Mouse (Mus musculus) liver, embryonic 14.5 days (tissue): ENCODE results near the gene Hgd. TPM values are rescaled to one million over a fixed set of nuclear protein-coding genes. Genes with fewer than 3 reads are reported as not detected.
A peak's percentile ranks its signal among the peaks of the same experiment; 100 is the strongest.

Experiments used
- ATAC-seq: fragments of 200-750 bp; cut with Nextera tagmentation; 2 replicates; pipeline ENCODE4 v1.8.0; 2017; ENCODE audit warnings: moderate number of reproducible peaks, mild to moderate bottlenecking, moderate library complexity; ENCODE audit not compliant: insufficient read depth
- DNase-seq, 3 experiments: peaks; one replicate each; pipeline ENCODE4 v3.0.0-alpha.2; 2012 to 2013; ENCODE audit warnings: low read depth in 3 of 3, low spot score in 3 of 3
- H3K27ac ChIP-seq: fragments of 300-500 bp; sonication (generic); 2 replicates; pipeline ENCODE4 v1.5.1; 2014; ENCODE audit warnings: moderate library complexity, mild to moderate bottlenecking, control low read depth, inconsistent platforms
- H3K27me3 ChIP-seq: fragments of 300-500 bp; sonication (generic); 2 replicates; pipeline ENCODE4 v1.6.1; 2014; ENCODE audit warnings: mild to moderate bottlenecking, low read length, moderate library complexity; ENCODE audit not compliant: control insufficient read depth, insufficient read depth
- H3K36me3 ChIP-seq: fragments of 300-500 bp; sonication (generic); replicated peaks from 2 replicates; pipeline ENCODE4 v1.6.1; 2014; ENCODE audit warnings: low read depth; ENCODE audit not compliant: control insufficient read depth, insufficient read depth
- H3K4me1 ChIP-seq, 2 experiments: fragments of 200-500 bp in 1 of 2; fragments of 300-500 bp in 1 of 2; sonication (generic) in 1 of 2; replicated peaks; 2 replicates each; pipeline ENCODE4 v1.6.1; 2012 to 2014; ENCODE audit warnings: antibody characterized with exemption in 1 of 2, inconsistent platforms in 1 of 2, low read length in 1 of 2; ENCODE audit not compliant: control insufficient read depth in 2 of 2, insufficient read depth in 2 of 2
- H3K4me2 ChIP-seq: fragments of 300-500 bp; sonication (generic); 2 replicates; pipeline ENCODE4 v1.6.1; 2014; ENCODE audit warnings: low read depth, mild to moderate bottlenecking, control low read depth, moderate library complexity
- H3K4me3 ChIP-seq, 2 experiments: fragments of 200-500 bp in 1 of 2; fragments of 300-500 bp in 1 of 2; sonication (generic) in 1 of 2; 2 replicates each; pipeline ENCODE4 v1.5.1; 2012 to 2014; ENCODE audit warnings: low read depth in 2 of 2, low read length in 2 of 2, mild to moderate bottlenecking in 2 of 2, control low read depth in 1 of 2, inconsistent platforms in 1 of 2, moderate library complexity in 1 of 2; ENCODE audit not compliant: insufficient read depth in 1 of 2
- H3K9ac ChIP-seq: fragments of 300-500 bp; sonication (generic); replicated peaks from 2 replicates; pipeline ENCODE4 v1.6.1; 2014; ENCODE audit warnings: mild to moderate bottlenecking, control low read depth, moderate library complexity
- H3K9me3 ChIP-seq: fragments of 300-500 bp; sonication (generic); 2 replicates; pipeline ENCODE4 v1.6.1; 2016; ENCODE audit warnings: low read length, mixed read lengths; ENCODE audit not compliant: control insufficient read depth
- CTCF ChIP-seq: IDR thresholded peaks from 2 replicates; pipeline ENCODE4 v1.5.1; 2016; ENCODE audit warnings: antibody characterized with exemption, low read depth, control low read depth
- EP300 ChIP-seq: IDR thresholded peaks from 2 replicates; pipeline ENCODE4 v1.6.1; 2016; ENCODE audit warnings: antibody characterized with exemption, low read depth
- WGBS: fragments of 180-500 bp; shearing (Covaris S2); extraction: QIAGEN DNeasy Blood & Tissue Kit; methylation state at CpG from one replicate; pipeline ENCODE4 v1.1.7; 2014; ENCODE audit not compliant: insufficient replicate concordance; 5-methylcytosine and 5-hydroxymethylcytosine counted together
- polyA plus RNA-seq, 2 experiments: library from polyadenylated mRNA; depleted of rRNA in 1 of 2; stranded (reverse) in 1 of 2; unstranded in 1 of 2; fragments of >200 nt; fragmentation: Nextera tagmentation in 1 of 2; extraction: Ambion mirVana in 1 of 2; gene quantifications; 2 replicates each; pipeline versions ENCODE4 v1.2.1 to v1.2.3; 2012 to 2014

Gene Hgd
- polyA plus RNA-seq (2012; rRNA removed) (20.3 and 21.3 TPM in 2 replicates), polyA plus RNA-seq (2014; fragmentation: Nextera tagmentation; extraction: Ambion mirVana) (32.7 and 34.6 TPM in 2 replicates)

DNA sequence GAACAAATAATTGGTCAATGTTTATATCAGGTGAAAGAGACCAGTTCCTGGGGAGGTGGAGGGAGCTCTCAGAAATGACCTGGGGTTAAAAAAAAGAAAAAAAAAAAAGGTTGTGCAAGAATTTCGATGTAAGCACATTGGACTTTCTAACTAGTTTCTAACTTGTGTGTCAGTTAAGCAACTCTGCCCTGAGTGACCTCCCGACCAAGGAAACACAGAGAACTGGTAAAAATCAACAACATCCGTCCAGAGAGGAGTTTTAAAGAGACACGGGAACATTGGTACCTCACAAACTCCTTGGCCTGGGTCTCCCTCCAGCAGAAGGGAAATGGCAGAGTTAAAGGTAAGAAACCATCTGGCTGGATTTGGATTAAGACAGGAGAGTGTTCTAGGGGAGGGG, at the start of gene Hgd:
Gene Hgd (plus strand): TSS at position 160 of the 400 bp plus-strand sequence.
- peak within 1 kb of the TSS; percentile 30 to 47 for H3K4me3 ChIP-seq
- ATAC-seq: peak; percentile 56; the same call in 1 of the 2 replicates

DNA sequence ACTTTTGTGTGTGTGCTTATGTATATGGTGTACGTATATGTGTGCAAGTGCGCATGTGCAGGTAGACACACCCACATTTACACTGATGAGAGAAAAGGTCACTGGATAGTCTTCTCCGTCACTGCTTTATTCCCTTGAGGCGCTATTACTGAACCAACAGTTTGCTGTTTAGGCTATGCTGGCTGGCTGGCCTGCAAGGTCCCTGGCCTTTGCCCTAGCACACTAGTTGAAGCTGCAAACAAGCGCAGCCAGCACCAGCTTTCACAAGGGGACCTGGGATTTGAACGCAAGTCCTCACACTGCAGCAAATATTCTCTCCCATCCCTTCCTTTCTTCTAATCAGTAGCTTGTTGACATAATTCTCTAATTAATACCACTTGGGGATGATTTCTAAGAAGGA, 49.8 kb upstream of the Hgd start:
- Histone ChIP-seq H3K36me3 (peaks cover under 1% of the 10 kb centered on the region; the same call in 1 of the 2 replicates), H3K4me2 (no peak overlapping the region), H3K27me3 (no peaks in the 10 kb centered on the region), H3K9ac (no peak overlapping the region), H3K27ac (no peak overlapping the region), H3K4me3 (no peak overlapping the region), H3K9me3 (no peaks in the 10 kb centered on the region), H3K4me1 (peaks cover 5 to 9% of the 10 kb centered on the region in 2 experiments; a peak in 3 of 4 replicates)
- 78% methylated on average over 6 of the region's 6 CpGs for WGBS
- DNase-seq (no peak), ATAC-seq (peak; percentile 35; the same call in 1 of the 2 replicates)
- TF ChIP-seq CTCF (no peak), EP300 (no peak)

More for the DNA sequence above, at the start of gene Hgd:
- WGBS: 32% methylated on average over 4 of the region's 4 CpGs
- H3K27ac ChIP-seq: peak within 1 kb of the TSS; percentile 11; the same call in 1 of the 2 replicates
- H3K36me3 ChIP-seq: no peaks in the 10 kb centered on the region
- H3K9me3 ChIP-seq: no peaks in the 10 kb centered on the region
- peaks cover 0 to 9% of the 10 kb centered on the region in 2 experiments; a peak in 1 of 4 replicates for H3K4me1 ChIP-seq
- H3K27me3 ChIP-seq: no peaks in the 10 kb centered on the region
- peak in 2 of 3 experiments; percentile 22 to 28 for DNase-seq
- peak within 1 kb of the TSS; percentile 36 for H3K4me2 ChIP-seq
- no peak for TF ChIP-seq CTCF
- no peak for TF ChIP-seq EP300
- H3K9ac ChIP-seq: no peak within 1 kb of the TSS; the same call in 1 of the 2 replicates

GRCm38 (mm10) chr16:37532046-37532445, 47.9 kb upstream of the Hgd start:
- no peak for TF ChIP-seq CTCF
- TF ChIP-seq EP300: no peak
- no peak overlapping the region for H3K4me2 ChIP-seq
- H3K36me3 ChIP-seq: peaks cover 4% of the 10 kb centered on the region; the same call in 1 of the 2 replicates
- ATAC-seq: no peak
- no peak overlapping the region for H3K9ac ChIP-seq
- H3K4me3 ChIP-seq: no peak overlapping the region
- H3K27ac ChIP-seq: no peak overlapping the region
- WGBS: 78% methylated on average over 1 of the region's 1 CpGs
- no peak for DNase-seq
- peaks cover 5 to 10% of the 10 kb centered on the region in 2 experiments; a peak in 3 of 4 replicates for H3K4me1 ChIP-seq
- no peaks in the 10 kb centered on the region for H3K27me3 ChIP-seq
- H3K9me3 ChIP-seq: no peaks in the 10 kb centered on the region

DNA sequence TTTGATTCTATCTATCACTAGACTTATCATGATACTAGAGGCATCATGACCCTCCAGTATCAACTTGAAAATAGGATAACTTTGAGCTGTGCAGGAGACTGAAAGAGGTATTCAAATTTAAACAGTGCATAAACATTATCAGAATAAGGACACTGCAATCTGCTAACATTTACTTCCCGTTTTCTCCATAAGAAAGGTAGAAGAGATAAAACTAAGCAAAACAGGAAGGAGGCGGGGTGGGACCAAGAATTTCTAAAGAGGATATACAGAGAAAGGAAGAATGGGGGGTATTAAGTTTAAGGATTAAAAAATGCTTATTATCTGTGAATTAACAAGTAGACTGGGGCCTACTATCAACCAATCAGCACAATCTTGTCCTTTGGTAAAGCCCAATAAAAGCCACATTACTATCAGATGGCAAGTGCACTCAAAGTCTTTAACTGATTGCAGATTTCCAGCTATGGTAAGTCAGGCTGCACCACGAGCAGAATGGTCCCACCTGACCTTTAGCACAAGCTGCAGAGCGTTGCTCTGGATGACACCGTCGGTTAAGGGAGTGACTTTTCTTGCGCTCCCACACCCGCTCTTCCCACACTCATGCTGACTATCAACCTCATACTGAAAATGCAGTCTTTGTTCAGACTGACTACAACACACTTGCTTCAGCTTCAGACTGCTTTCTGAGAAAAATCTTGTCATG, 46.4 kb upstream of the Hgd start:
- Histone ChIP-seq H3K27ac (no peak overlapping the region), H3K4me3 (no peak overlapping the region), H3K9ac (no peak overlapping the region), H3K36me3 (peaks cover 4% of the 10 kb centered on the region; the same call in 1 of the 2 replicates), H3K4me1 (peaks cover 7 to 13% of the 10 kb centered on the region in 2 experiments; a peak in 3 of 4 replicates), H3K9me3 (no peaks in the 10 kb centered on the region), H3K27me3 (no peaks in the 10 kb centered on the region), H3K4me2 (no peak overlapping the region)
- WGBS: 40% methylated on average over 8 of the region's 8 CpGs
- ATAC-seq (no peak), DNase-seq (no peak)
- TF ChIP-seq CTCF (no peak), EP300 (no peak)

- under 1% methylated on average over 22 of the region's 22 CpGs for WGBS
- Histone ChIP-seq H3K27me3 (no peaks in the 10 kb centered on the region), H3K36me3 (peaks cover 4% of the 10 kb centered on the region; the same call in 1 of the 2 replicates), H3K4me1 (peaks cover 8 to 19% of the 10 kb centered on the region in 2 experiments), H3K4me2 (peak overlapping the region; percentile 98), H3K27ac (peak overlapping the region; percentile 69), H3K4me3 (peak overlapping the region; percentile 85 to 97), H3K9ac (peak overlapping the region; percentile 93), H3K9me3 (no peaks in the 10 kb centered on the region)
- TF ChIP-seq CTCF (no peak), EP300 (no peak)
- ATAC-seq: peak; percentile 49
- no peak for DNase-seq
Observed at GRCm38 (mm10) chr16:37539240-37539610, 40.7 kb upstream of the Hgd start.
